Mouse (Mus musculus) kidney, adult 10 weeks (tissue): ENCODE measurements around the gene Tmprss3. TPM values are rescaled to one million over a fixed set of nuclear protein-coding genes. Genes with fewer than 3 reads are reported as not detected.

Experiments
- polyA plus RNA-seq: library from polyadenylated mRNA; stranded (reverse); fragments of 350-450 nt; fragmentation: Illumina TruSeq; extraction: RNeasy Lipid Tissue Mini Kit (QIAGEN cat#74804); gene quantifications from one replicate; pipeline ENCODE4 v1.2.3, GENCODE M21; 2014; ENCODE audit warnings: low read depth, low replicate concordance

Gene Tmprss3
- polyA plus RNA-seq: not detected

DNA sequence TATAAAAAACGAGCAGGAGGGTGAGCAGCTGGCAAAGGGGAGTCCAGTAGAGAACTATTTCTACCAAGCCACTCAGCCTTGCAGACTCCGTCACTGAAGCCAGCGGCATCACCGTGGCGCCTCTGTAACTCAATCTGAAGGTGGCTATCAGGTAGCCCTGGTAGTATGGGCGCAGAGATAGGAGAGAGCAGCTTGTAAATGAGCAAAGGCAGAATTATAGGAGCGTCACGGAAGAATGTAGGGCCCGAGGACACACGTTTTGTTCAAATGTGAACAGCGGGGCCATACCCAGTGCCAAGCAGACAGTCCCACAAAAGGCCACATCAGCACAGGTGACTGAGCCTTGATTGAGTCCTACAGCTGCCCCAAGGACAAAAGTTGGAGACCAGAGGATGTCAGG is at the start of gene Tmprss3:
Gene Tmprss3, minus strand, starts transcription at position 101 of the 400 bp plus-strand sequence.

DNA sequence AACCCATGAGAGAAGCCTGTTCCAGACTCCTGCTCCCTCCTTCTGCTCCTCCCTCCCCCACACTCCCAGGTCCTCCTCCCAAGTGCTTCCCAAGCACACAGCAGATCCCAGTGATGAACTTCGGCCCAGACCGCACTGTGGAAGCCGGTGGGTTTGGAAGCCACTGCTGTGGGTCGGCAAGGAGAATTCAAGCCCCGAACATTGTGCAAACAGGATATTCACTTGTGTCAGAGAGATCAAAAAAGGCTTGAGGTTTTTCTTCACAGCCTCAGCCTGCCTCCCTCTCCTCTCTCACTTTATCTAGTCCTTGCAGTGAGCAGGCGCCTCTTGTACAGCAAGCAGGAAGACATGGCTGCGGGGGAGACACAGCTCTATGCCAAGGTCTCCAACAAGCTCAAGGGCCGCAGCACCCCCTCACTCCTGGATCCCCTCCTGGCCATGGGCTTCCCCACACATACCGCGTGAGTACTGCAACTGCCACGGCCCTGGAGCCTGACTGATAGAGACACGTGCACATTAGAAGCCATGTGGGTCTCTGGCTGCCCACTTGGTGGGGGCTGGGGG is 9.1 kb upstream of the Tmprss3 start, which contains the start of gene Ubash3a:
Gene Ubash3a, plus strand, starts transcription at position 103 of the 564 bp plus-strand sequence.

DNA sequence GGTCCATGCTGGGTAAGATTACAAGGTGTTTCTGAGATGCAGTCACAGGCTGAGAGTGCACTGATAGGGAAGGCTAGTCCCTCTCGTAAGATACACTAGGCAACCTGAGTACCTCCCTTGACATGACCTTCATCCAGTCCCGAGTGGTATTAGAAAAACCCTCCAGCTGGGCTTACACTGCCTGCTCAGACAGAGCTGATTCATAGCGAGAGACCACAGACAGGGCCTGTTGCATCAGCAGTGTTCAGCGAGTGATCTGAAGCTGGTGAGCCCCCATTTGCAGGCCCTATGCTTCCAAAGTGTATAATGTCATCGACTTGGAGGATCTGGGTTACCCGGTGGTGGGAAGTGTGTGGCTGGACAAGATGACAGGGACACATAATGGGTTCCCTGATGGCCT is 33.6 kb downstream of the Tmprss3 start, which contains the start of gene Tff1:
Gene Tff1, minus strand, starts transcription at position 151 of the 400 bp plus-strand sequence.

DNA sequence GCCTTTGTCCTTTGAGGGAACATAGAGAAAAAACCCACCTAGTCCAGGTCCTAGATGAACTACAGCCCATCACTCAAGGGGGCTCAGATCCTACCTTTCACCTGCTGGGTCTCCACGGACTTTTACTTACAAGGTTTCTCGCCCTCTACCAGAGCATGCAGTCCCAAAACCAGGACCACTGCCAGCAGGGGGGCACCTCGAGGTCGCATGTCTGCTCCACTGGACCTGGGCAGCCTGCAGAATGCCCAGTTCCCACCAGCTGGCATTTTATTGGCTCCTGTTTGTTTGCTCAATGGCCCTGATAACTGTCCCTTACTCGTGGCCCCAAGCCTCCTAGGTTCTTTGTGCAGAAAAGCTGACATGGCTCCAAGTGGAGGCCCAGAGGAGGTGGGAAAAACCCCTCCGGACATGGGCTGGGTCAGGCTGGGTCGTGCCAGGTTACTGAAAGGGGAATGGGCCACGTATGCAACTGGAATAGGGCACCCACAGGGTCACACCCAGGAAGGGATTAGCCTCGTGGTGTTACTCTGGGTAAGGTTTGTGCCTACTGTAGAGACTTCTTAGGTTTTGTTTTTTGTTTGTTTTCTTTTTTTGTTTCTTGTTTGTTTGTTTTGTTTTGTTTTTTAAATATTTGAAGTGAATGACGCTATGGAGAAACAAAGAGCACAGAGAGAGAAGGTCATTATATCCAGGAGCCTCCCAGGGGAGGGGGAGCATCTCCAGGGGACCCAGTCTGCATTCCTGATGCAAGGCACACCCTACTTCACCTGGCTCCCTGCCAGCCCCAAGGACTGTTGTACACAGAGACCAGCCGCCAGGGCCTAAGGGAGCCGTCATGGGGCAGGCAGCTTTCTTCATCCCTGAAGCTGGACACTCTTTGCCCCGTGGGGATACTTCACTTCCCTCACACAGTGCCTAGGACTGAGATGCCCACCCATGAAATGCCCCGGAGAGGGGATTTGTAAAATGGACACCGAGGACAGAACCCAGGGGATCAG is 54.4 kb downstream of the Tmprss3 start, which contains the start of gene Tff2:
Gene Tff2, minus strand, starts transcription at position 243 of the 998 bp plus-strand sequence.

DNA sequence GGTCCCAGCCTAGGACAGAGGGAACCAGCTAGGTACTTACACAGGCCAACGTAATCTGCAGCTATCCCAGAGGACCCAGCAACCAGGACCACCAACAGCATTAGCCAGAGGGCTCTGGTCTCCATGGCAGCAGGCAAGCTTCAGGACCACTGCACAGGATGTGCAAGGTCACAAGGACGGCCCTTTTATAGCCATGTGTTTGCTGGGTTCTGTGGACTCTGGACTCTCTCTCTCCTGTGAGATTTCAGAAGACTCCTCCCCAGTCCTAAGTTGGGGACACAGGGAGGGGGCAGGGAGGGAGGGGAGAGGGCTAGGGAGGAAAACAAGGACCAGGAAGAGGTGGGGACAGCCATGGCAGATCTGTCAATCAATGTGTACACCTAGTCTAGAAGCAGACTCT is 69.3 kb downstream of the Tmprss3 start, which contains the start of gene Tff3:
Gene Tff3, minus strand, starts transcription at position 195 of the 400 bp plus-strand sequence.

Other genes with a start within 250 kb of the Tmprss3 start
- not detected for gene Umodl1, start 244.3 kb downstream of the Tmprss3 start, polyA plus RNA-seq
- 2.3 TPM for gene Abcg1, start 141.3 kb downstream of the Tmprss3 start, polyA plus RNA-seq
- gene Tff3, start 69.3 kb downstream of the Tmprss3 start, polyA plus RNA-seq: not detected
- gene Tff2, start 54.7 kb downstream of the Tmprss3 start, polyA plus RNA-seq: not detected
- not detected for gene Tff1, start 33.7 kb downstream of the Tmprss3 start, polyA plus RNA-seq
- not detected for gene Ubash3a, start 8.9 kb upstream of the Tmprss3 start, polyA plus RNA-seq
- gene Rsph1, start 78.4 kb upstream of the Tmprss3 start, polyA plus RNA-seq: 0.65 TPM
- 0.32 TPM for gene Slc37a1, start 87.8 kb upstream of the Tmprss3 start, polyA plus RNA-seq
- 12.2 TPM for gene Pde9a, start 187.2 kb upstream of the Tmprss3 start, polyA plus RNA-seq